Mouse (Mus musculus) heart, postnatal 0 days (tissue): ENCODE measurements at regions not wholly inside any gene's neighbourhood (a gene's known extent, or its start where the extent isn't known, plus 50 kb on each side); places are given as distances from the start of the nearest gene placed in this dataset.

ENCODE experiments used
- ATAC-seq: fragments of 200-750 bp; cut with Nextera tagmentation; 2 replicates; pipeline ENCODE4 v1.8.0; 2017; ENCODE audit warnings: low read depth, moderate number of reproducible peaks, moderate library complexity; ENCODE audit not compliant: insufficient read depth
- DNase-seq: peaks from one replicate; pipeline ENCODE4 v3.0.0-alpha.2; 2016; ENCODE audit warnings: low spot score
- H3K27ac ChIP-seq: fragments of 300-500 bp; sonication (generic); 2 replicates; pipeline ENCODE4 v1.5.1; 2014; ENCODE audit warnings: low read depth, mild to moderate bottlenecking
- H3K27me3 ChIP-seq: fragments of 300-500 bp; sonication (generic); 2 replicates; pipeline ENCODE4 v1.6.1; 2014; ENCODE audit warnings: low read length, mixed read lengths; ENCODE audit not compliant: control insufficient read depth, insufficient read depth
- H3K36me3 ChIP-seq: fragments of 300-500 bp; sonication (generic); replicated peaks from 2 replicates; pipeline ENCODE4 v1.6.1; 2014; ENCODE audit warnings: low read length, mixed read lengths; ENCODE audit not compliant: control insufficient read depth, insufficient read depth
- H3K4me1 ChIP-seq: fragments of 300-500 bp; sonication (generic); 2 replicates; pipeline ENCODE4 v1.6.1; 2014; ENCODE audit warnings: antibody characterized with exemption; ENCODE audit not compliant: control insufficient read depth, insufficient read depth
- H3K4me2 ChIP-seq: fragments of 300-500 bp; sonication (generic); 2 replicates; pipeline ENCODE4 v1.6.1; 2014; ENCODE audit warnings: low read depth, mild to moderate bottlenecking, low read length, moderate library complexity
- H3K4me3 ChIP-seq: fragments of 300-500 bp; sonication (generic); 2 replicates; pipeline ENCODE4 v1.5.1; 2014; ENCODE audit warnings: low read depth, low read length
- H3K9ac ChIP-seq: fragments of 300-500 bp; sonication (generic); replicated peaks from 2 replicates; pipeline ENCODE4 v1.6.1; 2014; ENCODE audit warnings: low read depth, low read length, mixed read lengths
- H3K9me3 ChIP-seq: fragments of 300-500 bp; sonication (generic); replicated peaks from 2 replicates; pipeline ENCODE4 v1.6.1; 2016; ENCODE audit warnings: low read length; ENCODE audit not compliant: control insufficient read depth
- CTCF ChIP-seq: IDR thresholded peaks from 2 replicates; pipeline ENCODE4 v1.5.1; 2016; ENCODE audit warnings: antibody characterized with exemption, control low read depth, low read depth
- EP300 ChIP-seq: IDR thresholded peaks from 2 replicates; pipeline ENCODE4 v1.6.1; 2016; ENCODE audit warnings: antibody characterized with exemption, low read depth
- WGBS: fragments of 180-500 bp; shearing (Covaris S2); extraction: QIAGEN DNeasy Blood & Tissue Kit; methylation state at CpG from one replicate; pipeline ENCODE4 v1.1.7; 2014; 5-methylcytosine and 5-hydroxymethylcytosine counted together

GRCm38 (mm10) chr5:50258017-50258416, 199.2 kb upstream of the Adgra3 start:
- Histone ChIP-seq H3K36me3 (no peaks in the 10 kb centered on the region), H3K4me2 (no peak overlapping the region), H3K4me1 (no peaks in the 10 kb centered on the region), H3K4me3 (no peak overlapping the region), H3K9me3 (no peaks in the 10 kb centered on the region), H3K27ac (no peak overlapping the region), H3K9ac (no peak overlapping the region), H3K27me3 (no peaks in the 10 kb centered on the region)
- no peak for DNase-seq
- 90% methylated on average over 1 of the region's 1 CpGs for WGBS
- ATAC-seq: no peak
- TF ChIP-seq EP300: no peak
- no peak for TF ChIP-seq CTCF

GRCm38 (mm10) chr5:50234111-50234510, 175.3 kb upstream of the Adgra3 start:
- H3K4me1 ChIP-seq: no peaks in the 10 kb centered on the region
- no peaks in the 10 kb centered on the region for H3K36me3 ChIP-seq
- H3K27me3 ChIP-seq: no peaks in the 10 kb centered on the region
- H3K9me3 ChIP-seq: no peaks in the 10 kb centered on the region
- WGBS: 74% methylated on average over 2 of the region's 2 CpGs
- no peak for ATAC-seq
- no peak for TF ChIP-seq EP300
- H3K4me3 ChIP-seq: no peak overlapping the region
- H3K9ac ChIP-seq: no peak overlapping the region
- no peak for DNase-seq
- H3K27ac ChIP-seq: no peak overlapping the region
- no peak overlapping the region for H3K4me2 ChIP-seq

GRCm38 (mm10) chr5:50216956-50217355, 158.2 kb upstream of the Adgra3 start:
- Histone ChIP-seq H3K27me3 (no peaks in the 10 kb centered on the region), H3K9me3 (no peaks in the 10 kb centered on the region), H3K9ac (no peak overlapping the region), H3K4me2 (no peak overlapping the region), H3K4me1 (no peaks in the 10 kb centered on the region), H3K4me3 (no peak overlapping the region), H3K27ac (no peak overlapping the region), H3K36me3 (no peaks in the 10 kb centered on the region)
- no peak for ATAC-seq
- TF ChIP-seq EP300 (no peak), CTCF (no peak)
- no peak for DNase-seq
- 34% methylated on average over 4 of the region's 4 CpGs for WGBS

- H3K36me3 ChIP-seq: no peaks in the 10 kb centered on the region
- no peaks in the 10 kb centered on the region for H3K4me1 ChIP-seq
- TF ChIP-seq CTCF (peak; percentile 35; the same call in 1 of the 2 replicates), EP300 (no peak)
- peak; percentile 22 for DNase-seq
- WGBS: 32% methylated on average over 5 of the region's 5 CpGs
- no peak overlapping the region for H3K4me2 ChIP-seq
- no peak for ATAC-seq
- H3K9ac ChIP-seq: no peak overlapping the region
- H3K9me3 ChIP-seq: no peaks in the 10 kb centered on the region
- no peak overlapping the region for H3K4me3 ChIP-seq
- no peak overlapping the region for H3K27ac ChIP-seq
- no peaks in the 10 kb centered on the region for H3K27me3 ChIP-seq
Observed at GRCm38 (mm10) chr5:50215960-50216359, 157.2 kb upstream of the Adgra3 start.

GRCm38 (mm10) chr5:50202307-50203010, 143.7 kb upstream of the Adgra3 start:
- 51% methylated on average over 7 of the region's 7 CpGs for WGBS
- Histone ChIP-seq H3K9me3 (no peaks in the 10 kb centered on the region), H3K9ac (no peak overlapping the region), H3K4me2 (no peak overlapping the region), H3K4me1 (no peaks in the 10 kb centered on the region), H3K27me3 (no peaks in the 10 kb centered on the region), H3K27ac (no peak overlapping the region), H3K4me3 (no peak overlapping the region), H3K36me3 (no peaks in the 10 kb centered on the region)
- TF ChIP-seq CTCF (no peak), EP300 (no peak)
- DNase-seq: no peak
- ATAC-seq: no peak

- H3K27me3 ChIP-seq: no peaks in the 10 kb centered on the region
- H3K4me2 ChIP-seq: no peak overlapping the region
- no peak overlapping the region for H3K9ac ChIP-seq
- H3K4me3 ChIP-seq: no peak overlapping the region
- H3K27ac ChIP-seq: no peak overlapping the region
- DNase-seq: no peak
- TF ChIP-seq EP300: no peak
- WGBS: 78% methylated on average over 3 of the region's 3 CpGs
- H3K36me3 ChIP-seq: no peaks in the 10 kb centered on the region
- ATAC-seq: no peak
- H3K9me3 ChIP-seq: no peaks in the 10 kb centered on the region
- no peaks in the 10 kb centered on the region for H3K4me1 ChIP-seq
Observed at GRCm38 (mm10) chr5:50196423-50196822, 137.6 kb upstream of the Adgra3 start.
